Mouse (Mus musculus): ENCODE data around the gene Hlx. TPM values are rescaled to one million over a fixed set of nuclear protein-coding genes. Genes with fewer than 3 reads are reported as not detected.

Hlx gene
- total RNA-seq, 2 experiments from 2014 or later = 26.6 to 27.3 TPM

DNA sequence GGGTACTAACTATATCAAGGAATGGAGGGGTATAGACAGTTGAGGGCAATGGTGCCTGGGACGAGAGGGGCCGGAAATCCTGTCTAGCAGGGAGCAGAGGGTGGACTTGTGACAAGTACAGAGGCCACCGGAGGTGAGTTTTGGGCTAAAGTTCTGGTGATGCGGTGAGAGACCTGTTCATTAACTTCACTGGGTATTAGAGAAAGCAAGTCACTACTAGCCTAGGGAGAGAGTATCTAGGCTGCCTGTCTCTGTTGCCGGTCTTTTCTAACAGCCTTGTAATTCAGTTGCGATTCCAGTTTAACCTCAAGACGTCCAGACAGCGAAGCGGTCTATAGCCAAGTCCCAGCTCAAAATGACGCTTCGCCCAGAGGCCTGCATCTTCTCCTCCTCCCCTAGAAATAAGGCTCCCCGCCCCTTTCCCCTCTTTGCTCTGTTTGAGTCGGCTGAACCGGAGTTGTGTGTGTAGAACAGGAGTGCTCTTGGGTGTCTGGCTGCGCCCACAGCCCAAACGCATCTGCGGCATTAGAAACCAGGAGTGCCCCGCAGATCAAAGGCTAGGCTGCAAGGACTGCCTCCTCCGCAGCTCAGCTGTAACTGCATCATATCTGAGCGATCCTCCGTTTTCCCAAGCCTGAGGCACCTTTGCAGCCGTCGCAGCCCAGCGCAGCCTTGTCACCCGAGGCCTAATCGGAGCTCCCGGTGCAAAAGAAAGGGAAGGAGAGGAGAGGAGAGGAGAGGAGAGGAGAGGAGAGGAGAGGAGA lies 1.8 kb upstream of the Hlx start:
- DNase-seq (ENCODE audit: low spot score in 2 of 2) = no peak

- DNase-seq (ENCODE audit: low spot score in 2 of 2) = no peak
Measured at GRCm38 (mm10) chr1:184733300-184734066, 1.1 kb upstream of the Hlx start.

- no peak for DNase-seq (ENCODE audit: low spot score in 2 of 2)
Measured at GRCm38 (mm10) chr1:184731644-184732545, 524 bp downstream of the Hlx start.

GRCm38 (mm10) chr1:184731091-184731640 lies 1.3 kb downstream of the Hlx start:
- no peak for DNase-seq (ENCODE audit: low spot score in 2 of 2)

GRCm38 (mm10) chr1:184730453-184731013 lies 1.9 kb downstream of the Hlx start:
- no peak for DNase-seq (ENCODE audit: low spot score in 2 of 2)

- no peak for DNase-seq (ENCODE audit: low spot score in 2 of 2)
Measured at GRCm38 (mm10) chr1:184729357-184730140, 2.9 kb downstream of the Hlx start.

- no peak for DNase-seq (ENCODE audit: low spot score in 2 of 2)
Measured at GRCm38 (mm10) chr1:184728561-184729115, 3.8 kb downstream of the Hlx start.

DNA sequence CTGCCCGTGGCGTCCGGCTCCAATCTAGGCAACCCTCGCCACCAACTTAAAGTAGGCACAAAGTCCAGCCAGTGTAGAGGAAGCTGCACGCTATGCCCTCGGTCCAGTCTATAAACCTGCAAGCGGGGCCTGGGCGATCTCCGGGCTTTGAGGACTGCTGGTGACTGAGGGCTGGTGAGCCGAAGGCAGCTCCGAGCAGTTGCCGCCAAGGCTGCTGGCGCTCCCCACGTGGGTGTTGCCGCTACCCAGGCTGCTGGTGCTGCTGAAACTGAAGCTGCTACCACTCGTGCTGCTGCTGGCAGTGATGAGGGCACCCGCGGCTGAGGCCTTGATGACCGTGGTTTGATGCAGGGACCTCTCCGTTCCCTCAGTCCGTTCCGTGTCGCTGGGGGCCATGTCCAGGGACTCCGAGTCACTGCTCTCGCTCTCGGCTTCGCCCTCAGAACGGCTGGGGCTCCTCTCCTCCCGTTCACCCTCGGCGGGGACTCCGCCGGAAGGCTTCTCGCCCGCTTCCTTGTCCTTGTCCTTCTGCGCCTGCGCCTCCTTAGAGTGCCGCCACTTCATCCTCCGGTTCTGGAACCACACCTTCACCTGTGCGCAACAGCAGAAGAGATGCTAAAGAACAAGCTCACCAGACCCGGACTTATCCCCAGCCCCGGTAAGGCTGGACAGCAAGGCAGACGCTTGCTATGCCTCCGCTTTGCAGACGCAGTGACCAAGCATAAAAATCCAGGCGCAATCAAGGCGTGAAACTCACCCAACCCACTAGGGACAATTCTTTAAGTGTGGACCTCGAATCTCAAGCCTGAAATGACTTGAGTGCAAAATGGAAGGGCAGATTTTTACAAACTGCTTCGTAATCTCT lies 4.8 kb downstream of the Hlx start:
- DNase-seq (ENCODE audit: low spot score in 2 of 2) = no peak

DNA sequence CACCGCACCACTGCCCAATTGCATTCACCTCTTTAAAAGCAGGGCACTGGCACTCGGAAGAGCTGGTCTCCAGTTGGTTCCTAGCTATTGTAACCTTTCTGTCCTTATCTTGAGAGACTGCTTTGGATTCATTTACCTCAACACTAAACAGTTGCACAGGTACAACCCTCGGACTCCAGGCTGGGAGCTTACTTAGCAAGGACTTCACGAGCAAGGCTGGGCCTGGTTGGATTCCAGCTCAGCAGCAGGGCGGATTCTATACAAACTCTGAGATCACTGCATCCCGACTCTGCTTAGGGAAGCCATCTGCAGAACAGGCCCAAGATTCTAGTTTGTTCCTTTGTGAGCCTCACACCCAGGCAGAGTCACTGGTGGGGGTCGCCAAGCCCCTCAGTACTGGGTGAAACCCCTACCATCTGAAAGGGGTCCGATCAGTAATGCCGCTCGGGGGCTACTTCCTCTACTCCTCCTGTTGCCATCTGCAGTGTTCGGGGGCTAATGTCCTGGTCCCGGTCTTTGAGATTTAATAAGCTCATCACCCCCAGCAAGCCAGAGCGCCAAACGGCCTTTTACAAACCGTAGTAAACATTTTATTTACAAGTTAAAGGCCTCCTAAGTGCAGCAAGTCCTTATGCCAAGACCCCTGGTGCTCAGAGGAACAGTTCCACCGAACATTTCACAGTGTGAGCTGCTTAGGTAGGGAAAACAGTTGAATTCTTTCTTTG lies 5.7 kb downstream of the Hlx start:
- DNase-seq (ENCODE audit: low spot score in 2 of 2) = no peak

DNA sequence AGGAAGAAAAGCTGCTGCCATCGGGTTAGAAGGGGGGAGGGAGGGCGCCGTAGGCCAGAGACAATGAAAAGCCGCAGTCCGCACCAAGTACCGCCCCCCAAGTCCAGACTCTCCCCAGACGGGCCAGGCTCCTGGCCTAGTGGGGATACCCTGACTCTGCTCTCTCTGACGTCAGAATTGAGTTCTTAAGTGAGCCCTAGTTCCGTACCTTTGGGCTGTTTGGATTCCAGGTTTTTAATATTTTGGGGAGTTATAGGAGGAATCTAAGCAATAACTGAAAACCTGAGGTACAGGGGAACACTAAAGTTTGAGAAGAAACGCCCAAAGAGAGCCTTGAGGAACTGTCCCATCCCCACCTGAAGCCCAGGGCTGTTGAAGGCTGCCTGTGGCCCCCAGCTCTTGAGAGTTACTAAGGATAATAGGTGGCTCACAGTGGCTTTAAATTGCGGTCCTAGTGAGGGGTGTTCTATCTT lies 7.1 kb downstream of the Hlx start:
- no peak for DNase-seq (ENCODE audit: low spot score in 2 of 2)

DNA sequence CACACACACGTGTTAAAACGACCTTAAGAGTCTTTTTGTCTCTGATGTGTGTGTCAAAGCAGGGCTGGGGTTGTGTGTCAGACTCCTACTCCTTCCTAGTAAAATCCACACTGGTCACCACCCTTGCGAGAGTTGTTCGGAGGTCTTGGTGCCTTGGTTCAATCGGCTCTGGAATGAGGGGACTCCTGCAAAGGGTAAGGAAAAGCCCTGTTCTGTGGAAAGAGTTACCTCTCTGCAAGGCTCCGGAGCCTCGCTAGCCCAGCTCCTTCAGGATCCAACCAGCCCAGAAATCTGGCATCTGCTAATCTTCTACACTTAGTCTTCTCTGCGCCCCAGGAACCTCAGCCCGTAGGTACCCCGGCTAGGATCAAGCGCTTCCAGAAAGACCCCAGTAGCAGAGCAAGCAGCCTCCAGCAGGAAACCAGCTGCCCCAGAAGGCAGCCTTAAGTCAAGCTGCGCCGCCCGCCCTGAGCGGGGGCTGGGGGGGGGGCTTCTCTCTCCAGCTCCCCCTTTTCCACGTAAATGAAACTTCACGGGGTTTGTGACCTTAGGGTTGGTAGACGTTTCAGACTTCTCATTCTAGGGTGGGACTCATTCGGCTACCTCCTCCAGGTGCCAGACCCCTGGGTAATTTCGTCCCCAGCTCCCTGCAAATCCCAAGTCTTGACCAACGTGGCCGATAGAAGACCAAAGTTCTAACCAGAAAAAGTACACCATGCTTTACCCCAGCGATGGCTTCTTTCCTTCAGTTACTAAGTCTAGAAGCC lies 7.7 kb downstream of the Hlx start:
- DNase-seq (ENCODE audit: low spot score in 2 of 2) = no peak

GRCm38 (mm10) chr1:184723899-184724298 lies 8.5 kb downstream of the Hlx start:
- DNase-seq (ENCODE audit: low spot score in 2 of 2) = no peak

DNA sequence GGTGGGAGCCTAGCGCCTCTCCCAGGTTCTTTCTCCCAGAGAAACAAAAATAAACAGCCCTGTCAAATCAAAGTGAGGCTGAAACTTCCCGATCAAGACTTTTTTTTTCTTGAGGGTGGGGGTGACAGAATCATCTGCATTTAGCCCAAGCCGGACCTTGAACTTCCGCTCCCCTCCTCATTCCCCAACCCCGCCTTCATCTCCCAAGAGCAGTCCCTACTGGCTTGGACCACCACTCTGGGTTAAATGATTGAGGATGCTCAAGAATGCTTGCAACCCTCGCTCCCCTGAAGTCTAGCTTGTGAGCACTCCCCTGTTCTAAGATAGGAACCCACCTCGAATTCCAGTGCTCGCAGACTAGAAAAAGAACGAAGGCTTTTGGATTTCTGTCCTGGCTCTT lies 11.3 kb downstream of the Hlx start:
- no peak for DNase-seq (ENCODE audit: low spot score in 2 of 2)

DNA sequence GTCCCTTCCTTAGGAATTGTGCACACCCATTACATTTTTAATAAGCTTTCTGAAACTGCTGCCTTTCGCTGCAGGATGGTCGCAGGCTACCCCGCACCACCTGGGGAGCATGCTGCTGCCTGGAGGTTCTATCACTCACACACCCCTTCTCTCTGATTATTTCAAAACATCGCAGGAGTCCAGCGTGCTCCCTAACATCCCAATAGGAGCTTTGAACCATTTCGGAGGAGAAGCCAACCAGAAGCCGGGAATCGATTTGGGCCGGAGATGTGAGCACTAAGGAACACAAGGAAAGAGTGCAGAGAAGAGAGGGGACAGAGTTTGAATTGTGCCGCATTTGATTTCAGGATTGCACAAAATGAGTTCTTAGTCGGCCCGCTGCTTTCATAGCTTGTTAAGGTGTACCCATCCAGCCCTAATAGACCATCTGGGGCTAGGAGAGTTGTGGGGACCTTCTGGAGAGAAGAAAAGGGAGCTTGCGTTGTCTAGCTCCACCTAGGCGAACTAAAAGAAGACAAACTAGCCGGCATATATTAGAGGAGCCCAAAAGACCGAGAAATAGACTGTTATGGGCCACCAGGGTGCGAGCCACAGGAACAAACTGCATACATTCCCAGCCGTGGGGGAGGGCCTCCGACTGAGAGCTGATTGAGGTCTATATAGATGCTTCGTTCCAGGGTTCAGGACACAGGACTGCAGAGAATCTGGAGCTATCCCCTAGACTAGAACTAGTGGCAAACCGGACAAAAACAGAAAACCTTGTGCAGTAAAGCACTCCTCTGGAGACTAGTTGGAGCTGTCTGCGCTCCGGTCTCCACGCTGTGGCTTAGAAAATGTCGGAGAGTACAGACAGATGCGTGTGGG lies 12.0 kb downstream of the Hlx start:
- no peak for DNase-seq (ENCODE audit: low spot score in 2 of 2)

- DNase-seq (ENCODE audit: low spot score in 2 of 2) = no peak
Measured at GRCm38 (mm10) chr1:184718261-184719120, 13.9 kb downstream of the Hlx start.
